ENCODE assay signal across 15 mouse cellular contexts in genomic region chr10:116931497-116932179, GRCm38 (mm10). TPM values are rescaled to one million over a fixed set of nuclear protein-coding genes. Genes with fewer than 3 reads are reported as not detected.
DNase-seq lines count a peak whose midpoint lies in the region; TF ChIP-seq lines count a peak whose summit lies in the region.
"Had no signal": no experiment of that assay in that cellular context is flagged by ENCODE, and none has a peak within 500 bp of the region (broad histone marks: within the 10 kb centered on the region; RNA-seq: fewer than 3 reads in every experiment).

No protein-coding gene starts in this region.

- H3K27me3 ChIP-seq in small intestine, adult 2 months (ENCODE audit: control insufficient read depth, insufficient read depth, low read length) = no peaks in the 10 kb centered on the region
- H3K27me3 ChIP-seq: heart, embryonic 13.5 days; hindbrain, embryonic 15.5 days; liver, embryonic 15.5 days had no signal

- no peak for TF ChIP-seq POLR2A in bone marrow, adult 2 months (IDR thresholded peaks at IDR 0.05; ENCODE audit: borderline replicate concordance, control insufficient read depth, low read depth, low read length)
- TF ChIP-seq POLR2A in small intestine, adult 2 months (IDR thresholded peaks at IDR 0.05; ENCODE audit: low read depth, low read length) = no peak

- peak; percentile 24 to 25 for DNase-seq in cerebellum, adult 18-20 months
- no peak for DNase-seq in cerebellum, adult 8-10 months
- peak; percentile 42 for DNase-seq in right cerebral cortex, adult 18-20 months
- no peak for DNase-seq in right cerebral cortex, postnatal 10 days (ENCODE audit: low spot score in 2 of 2)
- no peak for DNase-seq in heart, adult 8-10 months (ENCODE audit: low spot score)
- no peak for DNase-seq in lung, postnatal 4 days
- DNase-seq: cerebellum, adult 11 months; forebrain, postnatal 0 days had no signal

- peaks cover 43% of the 10 kb centered on the region for H3K36me3 ChIP-seq in small intestine, adult 2 months (ENCODE audit: control insufficient read depth, insufficient read depth, low read length)

- no peak for TF ChIP-seq CTCF in bone marrow, adult 2 months (IDR thresholded peaks at IDR 0.05; ENCODE audit: control insufficient read depth, insufficient read depth, low read length)
- no peak for TF ChIP-seq CTCF in small intestine, adult 2 months (IDR thresholded peaks at IDR 0.05; ENCODE audit: extremely low read depth, insufficient read length, insufficient replicate concordance, low read depth, low read length)

- peaks cover 7% of the 10 kb centered on the region for H3K4me1 ChIP-seq in bone marrow, adult 2 months (ENCODE audit: control insufficient read depth, insufficient read depth, low read length)
- H3K4me1 ChIP-seq in small intestine, adult 2 months (ENCODE audit: control insufficient read depth, insufficient read depth, insufficient read length, low read length) = peaks cover 7% of the 10 kb centered on the region
- H3K4me1 ChIP-seq: hindbrain, embryonic 15.5 days; liver, embryonic 15.5 days had no signal

- WGBS in bone marrow, adult 2 months = 48% methylated on average over 15 of the region's 15 CpGs
- 81% methylated on average over 15 of the region's 15 CpGs for WGBS in small intestine, adult 2 months

- H3K27ac ChIP-seq in bone marrow, adult 2 months (ENCODE audit: control insufficient read depth, insufficient read depth, low read depth, low read length, poor library complexity) = peak overlapping the region; percentile 76
- peak overlapping the region; percentile 25; the same call in 1 of the 2 replicates for H3K27ac ChIP-seq in small intestine, adult 2 months (ENCODE audit: insufficient read depth, low read depth, low read length)
- H3K27ac ChIP-seq: heart, embryonic 13.5 days; hindbrain, embryonic 15.5 days; liver, embryonic 15.5 days had no signal

- peak overlapping the region; percentile 5 for H3K4me3 ChIP-seq in bone marrow, adult 2 months (replicated peaks; ENCODE audit: control insufficient read depth, low read depth, low read length)
- H3K4me3 ChIP-seq in small intestine, adult 2 months (ENCODE audit: low read depth, low read length) = no peak overlapping the region
- H3K4me3 ChIP-seq: heart, embryonic 13.5 days; hindbrain, embryonic 15.5 days; liver, embryonic 15.5 days had no signal

RNA-seq across cellular contexts. Expression of gene Rab3ip, which starts 18.9 kb away (rescaled TPM):
- 8.9 and 10.7 TPM in 2 replicates for polyA plus RNA-seq in bone marrow, adult 2 months (2011; ENCODE audit: insufficient read depth, insufficient read length, low replicate concordance, missing spikeins)
- 134 and 169 TPM in 2 replicates for polyA plus RNA-seq in small intestine, adult 2 months (2012; rRNA removed)
- 100 to 1,000 TPM in 3 of 4 experiments, 10 to 100 TPM in 1; 87.9 to 107 (median 103) TPM for total RNA-seq in heart, adult 8-10 months (2022)

RNA-seq across cellular contexts. Expression of gene Myrfl, which starts 34.9 kb away (rescaled TPM):
- polyA plus RNA-seq in bone marrow, adult 2 months (2011; ENCODE audit: insufficient read depth, insufficient read length, low replicate concordance, missing spikeins) = not detected in 2 replicates
- 5.1 and 22.8 TPM in 2 replicates for polyA plus RNA-seq in small intestine, adult 2 months (2012; rRNA removed)
- total RNA-seq in heart, adult 8-10 months (2022) = 1 to 10 TPM in 3 of 4 experiments, under 1 TPM in 1; 0.50 to 2.0 (median 1.2) TPM
- total RNA-seq: forebrain, postnatal 0 days had no signal
- polyA plus RNA-seq: forebrain, postnatal 0 days; liver, embryonic 15.5 days had no signal

RNA-seq across cellular contexts. Expression of gene Gm10271, which starts 40.8 kb away (rescaled TPM):
- not detected in 2 replicates for polyA plus RNA-seq in bone marrow, adult 2 months (2011; ENCODE audit: insufficient read depth, insufficient read length, low replicate concordance, missing spikeins)
- not detected in 2 replicates for polyA plus RNA-seq in small intestine, adult 2 months (2012; rRNA removed)
- total RNA-seq in heart, adult 8-10 months (2022) = not detected
- total RNA-seq: forebrain, postnatal 0 days had no signal
- polyA plus RNA-seq: forebrain, postnatal 0 days; heart, embryonic 13.5 days; hindbrain, embryonic 15.5 days; kidney, embryonic 16.5 days; liver, embryonic 15.5 days; testis, adult 2 months had no signal

RNA-seq across cellular contexts. Expression of gene Best3, which starts 54.5 kb away (rescaled TPM):
- polyA plus RNA-seq in bone marrow, adult 2 months (2011; ENCODE audit: insufficient read depth, insufficient read length, low replicate concordance, missing spikeins) = not detected in 2 replicates
- polyA plus RNA-seq in small intestine, adult 2 months (2012; rRNA removed) = 0.08 TPM in 1 of 2 replicates, not detected in the other
- total RNA-seq in heart, adult 8-10 months (2022) = 1 to 10 TPM; 7.1 to 8.0 (median 7.4) TPM
- total RNA-seq: forebrain, postnatal 0 days had no signal

Comparison
In these comparisons a context has a peak if more than half of its experiments do, and no peak if none do; other contexts are left out.
1. DNase-seq: peak in cerebellum, adult 18-20 months (2 of 2) and right cerebral cortex, adult 18-20 months (single experiment); none in cerebellum, adult 8-10 months (single experiment), right cerebral cortex, postnatal 10 days (0 of 2), heart, adult 8-10 months (single experiment) and lung, postnatal 4 days (0 of 2).
2. RNA of gene Rab3ip, which starts 18.9 kb away (polyA plus RNA-seq): 134 to 169 TPM in small intestine, adult 2 months; 8.9 to 10.7 TPM in bone marrow, adult 2 months; every median in the first group is over 10 times any median in the second.